Mouse (Mus musculus): ENCODE measurements around the gene Slc16a1. TPM values are rescaled to one million over a fixed set of nuclear protein-coding genes. Genes with fewer than 3 reads are reported as not detected.
A peak's percentile ranks its signal among the peaks of the same experiment; 100 is the strongest.

The Slc16a1 gene
- 213 and 255 TPM in 2 replicates for total RNA-seq (2014; rRNA removed; ENCODE audit: low replicate concordance)
- polyA plus RNA-seq (2015; fragmentation: Nextera tagmentation; extraction: Ambion mirVana): 73.4 and 104 TPM in 2 replicates

- no peak for TF ChIP-seq CTCF (IDR thresholded peaks at IDR 0.05; ENCODE audit: low read depth)
- no peak for TF ChIP-seq EP300 (IDR thresholded peaks at IDR 0.05; ENCODE audit: low read depth)
- 1% methylated on average over 44 of the region's 50 CpGs for WGBS
Observed at GRCm38 (mm10) chr3:104638403-104638779, at the start of gene Slc16a1. Gene Slc16a1, plus strand, starts transcription at chr3:104638668.

GRCm38 (mm10) chr3:104596451-104597134 lies 41.9 kb upstream of the Slc16a1 start:
- DNase-seq (ENCODE audit: low spot score): peak; percentile 59
- Histone ChIP-seq H3K4me1 (ENCODE audit: control insufficient read depth, insufficient read depth) (peaks cover 39% of the 10 kb centered on the region), H3K9me3 (replicated peaks; ENCODE audit: control insufficient read depth, low read length) (no peaks in the 10 kb centered on the region), H3K4me3 (ENCODE audit: low read depth, low read length) (peak overlapping the region; percentile 4; the same call in 1 of the 2 replicates), H3K27ac (ENCODE audit: low read depth) (peak overlapping the region; percentile 98), H3K9ac (replicated peaks; ENCODE audit: low read depth, low read length) (peak overlapping the region; percentile 47), H3K36me3 (replicated peaks; ENCODE audit: control insufficient read depth, insufficient read depth, low read length) (no peaks in the 10 kb centered on the region), H3K4me2 (ENCODE audit: low read depth, low read length) (peak overlapping the region; percentile 38), H3K27me3 (ENCODE audit: control insufficient read depth, insufficient read depth, low read length) (no peaks in the 10 kb centered on the region)
- no peak for TF ChIP-seq EP300 (IDR thresholded peaks at IDR 0.05; ENCODE audit: low read depth)
- TF ChIP-seq CTCF (IDR thresholded peaks at IDR 0.05; ENCODE audit: low read depth): peak; percentile 13; the same call in 1 of the 2 replicates
- WGBS: 34% methylated on average over 6 of the region's 6 CpGs
- ATAC-seq (ENCODE audit: insufficient read depth, low read depth): no peak

More at GRCm38 (mm10) chr3:104638403-104638779, at the start of gene Slc16a1:
- Histone ChIP-seq H3K27ac (ENCODE audit: low read depth) (peak within 1 kb of the TSS; percentile 99), H3K27me3 (ENCODE audit: control insufficient read depth, insufficient read depth, low read length) (no peaks in the 10 kb centered on the region), H3K4me2 (ENCODE audit: low read depth, low read length) (peak within 1 kb of the TSS; percentile 94), H3K9me3 (replicated peaks; ENCODE audit: control insufficient read depth, low read length) (no peaks in the 10 kb centered on the region), H3K4me3 (ENCODE audit: low read depth, low read length) (peak within 1 kb of the TSS; percentile 99), H3K9ac (replicated peaks; ENCODE audit: low read depth, low read length) (peak within 1 kb of the TSS; percentile 99), H3K36me3 (replicated peaks; ENCODE audit: control insufficient read depth, insufficient read depth, low read length) (no peaks in the 10 kb centered on the region), H3K4me1 (ENCODE audit: control insufficient read depth, insufficient read depth) (peaks cover 8% of the 10 kb centered on the region; the same call in 1 of the 2 replicates)
- peak; percentile 97 for ATAC-seq (ENCODE audit: insufficient read depth, low read depth)
- DNase-seq (ENCODE audit: low spot score): peak; percentile 89

- Histone ChIP-seq H3K4me1 (ENCODE audit: control insufficient read depth, insufficient read depth) (peaks cover 42% of the 10 kb centered on the region), H3K9me3 (replicated peaks; ENCODE audit: control insufficient read depth, low read length) (no peaks in the 10 kb centered on the region), H3K4me2 (ENCODE audit: low read depth, low read length) (peak overlapping the region; percentile 38), H3K4me3 (ENCODE audit: low read depth, low read length) (peak overlapping the region; percentile 4; the same call in 1 of the 2 replicates), H3K9ac (replicated peaks; ENCODE audit: low read depth, low read length) (peak overlapping the region; percentile 47; the same call in 1 of the 2 replicates), H3K36me3 (replicated peaks; ENCODE audit: control insufficient read depth, insufficient read depth, low read length) (no peaks in the 10 kb centered on the region), H3K27ac (ENCODE audit: low read depth) (peak overlapping the region; percentile 98), H3K27me3 (ENCODE audit: control insufficient read depth, insufficient read depth, low read length) (no peaks in the 10 kb centered on the region)
- ATAC-seq (ENCODE audit: insufficient read depth, low read depth) (peak; percentile 61), DNase-seq (ENCODE audit: low spot score) (peak; percentile 92)
- TF ChIP-seq EP300 (IDR thresholded peaks at IDR 0.05; ENCODE audit: low read depth): no peak
- TF ChIP-seq CTCF (IDR thresholded peaks at IDR 0.05; ENCODE audit: low read depth): no peak
- WGBS: 20% methylated on average over 10 of the region's 10 CpGs
Observed at GRCm38 (mm10) chr3:104597135-104597764, 41.2 kb upstream of the Slc16a1 start.

GRCm38 (mm10) chr3:104599296-104600150 lies 38.9 kb upstream of the Slc16a1 start:
- 21% methylated on average over 20 of the region's 20 CpGs for WGBS
- ATAC-seq (ENCODE audit: insufficient read depth, low read depth) (peak; percentile 95), DNase-seq (ENCODE audit: low spot score) (peak; percentile 96)
- peak overlapping the region; percentile 55 for H3K4me2 ChIP-seq (ENCODE audit: low read depth, low read length)
- no peaks in the 10 kb centered on the region for H3K9me3 ChIP-seq (replicated peaks; ENCODE audit: control insufficient read depth, low read length)
- H3K27ac ChIP-seq (ENCODE audit: low read depth): peak overlapping the region; percentile 98
- no peaks in the 10 kb centered on the region for H3K27me3 ChIP-seq (ENCODE audit: control insufficient read depth, insufficient read depth, low read length)
- H3K4me3 ChIP-seq (ENCODE audit: low read depth, low read length): peak overlapping the region; percentile 26
- peaks cover 47% of the 10 kb centered on the region for H3K4me1 ChIP-seq (ENCODE audit: control insufficient read depth, insufficient read depth)
- H3K36me3 ChIP-seq (replicated peaks; ENCODE audit: control insufficient read depth, insufficient read depth, low read length): no peaks in the 10 kb centered on the region
- peak; percentile 98; the same call in 1 of the 2 replicates for TF ChIP-seq EP300 (IDR thresholded peaks at IDR 0.05; ENCODE audit: low read depth)
- no peak for TF ChIP-seq CTCF (IDR thresholded peaks at IDR 0.05; ENCODE audit: low read depth)
- H3K9ac ChIP-seq (replicated peaks; ENCODE audit: low read depth, low read length): peak overlapping the region; percentile 52

- H3K27me3 ChIP-seq (ENCODE audit: control insufficient read depth, insufficient read depth, low read length): no peaks in the 10 kb centered on the region
- peaks cover 47% of the 10 kb centered on the region for H3K4me1 ChIP-seq (ENCODE audit: control insufficient read depth, insufficient read depth)
- WGBS: 21% methylated on average over 3 of the region's 3 CpGs
- peak overlapping the region; percentile 52 for H3K9ac ChIP-seq (replicated peaks; ENCODE audit: low read depth, low read length)
- TF ChIP-seq EP300 (IDR thresholded peaks at IDR 0.05; ENCODE audit: low read depth) (no peak), CTCF (IDR thresholded peaks at IDR 0.05; ENCODE audit: low read depth) (no peak)
- H3K4me2 ChIP-seq (ENCODE audit: low read depth, low read length): peak overlapping the region; percentile 55
- ATAC-seq (ENCODE audit: insufficient read depth, low read depth) (no peak), DNase-seq (ENCODE audit: low spot score) (peak; percentile 70)
- peak overlapping the region; percentile 98 for H3K27ac ChIP-seq (ENCODE audit: low read depth)
- no peaks in the 10 kb centered on the region for H3K36me3 ChIP-seq (replicated peaks; ENCODE audit: control insufficient read depth, insufficient read depth, low read length)
- no peak overlapping the region for H3K4me3 ChIP-seq (ENCODE audit: low read depth, low read length)
- H3K9me3 ChIP-seq (replicated peaks; ENCODE audit: control insufficient read depth, low read length): no peaks in the 10 kb centered on the region
Observed at GRCm38 (mm10) chr3:104600691-104601090, 37.8 kb upstream of the Slc16a1 start.
